Mouse (Mus musculus): ENCODE results near the gene Sh2d7. TPM values are rescaled to one million over a fixed set of nuclear protein-coding genes. Genes with fewer than 3 reads are reported as not detected.

Gene Sh2d7
- polyA plus RNA-seq, 1 experiment: not detected

DNA sequence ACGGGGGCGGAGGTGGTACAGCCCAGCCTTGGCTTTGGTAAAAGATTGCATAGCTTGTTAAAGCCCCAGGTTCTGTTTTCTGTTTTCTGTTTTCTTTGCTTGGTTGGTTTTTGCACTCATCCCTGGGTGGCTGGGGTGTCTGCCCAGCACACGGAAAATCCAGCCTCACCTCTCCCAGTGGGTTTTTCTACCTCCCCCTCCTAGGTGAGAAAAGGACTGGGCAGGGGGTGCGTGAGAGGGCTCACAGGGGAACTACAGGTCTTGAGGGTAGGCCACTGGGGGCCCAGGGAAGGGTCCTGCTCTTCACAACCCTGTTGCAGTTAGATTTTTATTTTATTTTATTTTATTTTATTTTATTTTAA, 6.2 kb downstream of the Sh2d7 start:
- H3K4me1 ChIP-seq (ENCODE audit: control insufficient read depth, insufficient read depth, low read length): no peaks in the 10 kb centered on the region
- H3K9me3 ChIP-seq (replicated peaks; ENCODE audit: control insufficient read depth, insufficient read depth, low read length, poor library complexity, severe bottlenecking): no peaks in the 10 kb centered on the region
- H3K27me3 ChIP-seq (ENCODE audit: control insufficient read depth, insufficient read depth, low read length, poor library complexity, severe bottlenecking): no peaks in the 10 kb centered on the region
- no peaks in the 10 kb centered on the region for H3K36me3 ChIP-seq (ENCODE audit: control insufficient read depth, insufficient read depth, low read length, poor library complexity, severe bottlenecking)
- no peak for TF ChIP-seq EP300 (IDR thresholded peaks at IDR 0.05; ENCODE audit: insufficient read depth, low read depth, low read length)
- no peak for TF ChIP-seq CTCF (IDR thresholded peaks at IDR 0.05; ENCODE audit: low read depth, low read length)
- TF ChIP-seq POLR2A (IDR thresholded peaks at IDR 0.05; ENCODE audit: insufficient read depth, low read length): no peak
- no peak overlapping the region for H3K27ac ChIP-seq (ENCODE audit: insufficient read depth, low read length)
- no peak overlapping the region for H3K9ac ChIP-seq (ENCODE audit: low read depth, poor library complexity, severe bottlenecking)
- H3K4me3 ChIP-seq (ENCODE audit: low read depth, low read length): no peak overlapping the region

DNA sequence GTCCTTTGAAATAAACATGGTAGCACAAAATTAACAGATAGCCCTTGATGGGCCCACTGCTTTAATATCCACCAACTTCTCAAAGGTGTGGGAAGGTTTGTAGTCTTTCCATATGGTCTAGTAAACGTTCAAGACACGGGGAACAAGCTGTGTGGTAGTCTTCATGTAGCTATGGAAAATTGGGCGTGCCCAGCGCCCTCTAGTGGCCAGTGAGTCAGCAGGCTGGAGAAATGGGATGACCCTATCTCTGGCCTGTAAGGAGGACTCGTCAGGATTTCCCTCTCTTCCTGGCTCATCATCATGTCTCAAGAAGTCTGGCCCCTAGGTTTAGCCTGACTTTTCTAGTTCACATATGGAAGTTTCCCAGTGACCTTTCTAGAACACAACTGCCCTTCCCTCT, 8.8 kb downstream of the Sh2d7 start:
- TF ChIP-seq CTCF (IDR thresholded peaks at IDR 0.05; ENCODE audit: low read depth, low read length): peak; percentile 86
- TF ChIP-seq POLR2A (IDR thresholded peaks at IDR 0.05; ENCODE audit: insufficient read depth, low read length): no peak
- no peaks in the 10 kb centered on the region for H3K4me1 ChIP-seq (ENCODE audit: control insufficient read depth, insufficient read depth, low read length)
- H3K27me3 ChIP-seq (ENCODE audit: control insufficient read depth, insufficient read depth, low read length, poor library complexity, severe bottlenecking): no peaks in the 10 kb centered on the region
- no peak overlapping the region for H3K9ac ChIP-seq (ENCODE audit: low read depth, poor library complexity, severe bottlenecking)
- H3K9me3 ChIP-seq (replicated peaks; ENCODE audit: control insufficient read depth, insufficient read depth, low read length, poor library complexity, severe bottlenecking): no peaks in the 10 kb centered on the region
- no peak overlapping the region for H3K4me3 ChIP-seq (ENCODE audit: low read depth, low read length)
- no peak overlapping the region for H3K27ac ChIP-seq (ENCODE audit: insufficient read depth, low read length)
- H3K36me3 ChIP-seq (ENCODE audit: control insufficient read depth, insufficient read depth, low read length, poor library complexity, severe bottlenecking): no peaks in the 10 kb centered on the region

DNA sequence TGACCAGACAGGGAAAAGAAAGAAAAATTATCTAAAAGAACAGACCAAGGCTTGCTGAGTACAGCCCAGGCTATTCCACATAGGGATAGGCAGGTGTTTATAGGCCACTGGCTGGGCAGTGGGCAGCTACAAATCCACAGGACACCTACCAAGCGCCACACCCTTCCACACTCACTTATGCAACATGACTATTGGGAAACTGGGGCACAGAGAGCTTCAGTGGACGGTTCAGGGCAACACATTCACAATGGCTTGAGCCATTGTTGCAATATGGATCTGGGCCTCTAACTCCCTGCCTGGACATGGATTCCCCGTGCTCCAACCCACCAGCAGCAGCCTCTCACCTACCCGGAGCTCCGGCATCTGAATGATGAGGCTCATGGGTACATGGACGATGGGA, 10.6 kb downstream of the Sh2d7 start:
- H3K9me3 ChIP-seq (replicated peaks; ENCODE audit: control insufficient read depth, insufficient read depth, low read length, poor library complexity, severe bottlenecking): no peaks in the 10 kb centered on the region
- no peak overlapping the region for H3K9ac ChIP-seq (ENCODE audit: low read depth, poor library complexity, severe bottlenecking)
- no peaks in the 10 kb centered on the region for H3K4me1 ChIP-seq (ENCODE audit: control insufficient read depth, insufficient read depth, low read length)
- no peaks in the 10 kb centered on the region for H3K27me3 ChIP-seq (ENCODE audit: control insufficient read depth, insufficient read depth, low read length, poor library complexity, severe bottlenecking)
- H3K27ac ChIP-seq (ENCODE audit: insufficient read depth, low read length): no peak overlapping the region
- H3K36me3 ChIP-seq (ENCODE audit: control insufficient read depth, insufficient read depth, low read length, poor library complexity, severe bottlenecking): no peaks in the 10 kb centered on the region
- no peak overlapping the region for H3K4me3 ChIP-seq (ENCODE audit: low read depth, low read length)
- TF ChIP-seq CTCF (IDR thresholded peaks at IDR 0.05; ENCODE audit: low read depth, low read length) (no peak), EP300 (IDR thresholded peaks at IDR 0.05; ENCODE audit: insufficient read depth, low read depth, low read length) (no peak), POLR2A (IDR thresholded peaks at IDR 0.05; ENCODE audit: insufficient read depth, low read length) (no peak)

DNA sequence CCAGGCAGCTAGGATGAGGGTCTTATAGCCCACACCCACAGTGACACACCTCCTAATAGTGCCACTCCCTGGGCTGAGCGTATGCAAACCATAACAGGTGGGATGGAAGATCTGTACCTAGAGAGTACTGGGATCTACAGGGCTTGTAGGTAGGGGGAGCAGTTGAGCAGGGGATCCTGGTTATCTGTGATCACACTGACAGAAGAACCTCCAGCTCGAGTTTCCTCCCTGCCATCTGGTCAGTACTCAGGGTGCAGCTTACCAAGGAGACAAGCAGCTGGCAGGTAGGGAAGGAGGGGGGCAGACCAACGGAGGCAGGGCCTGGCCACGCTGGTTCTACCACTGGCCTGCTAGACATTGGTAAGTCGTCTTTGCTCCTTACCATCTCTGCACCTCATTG, 13.6 kb downstream of the Sh2d7 start:
- Histone ChIP-seq H3K36me3 (ENCODE audit: control insufficient read depth, insufficient read depth, low read length, poor library complexity, severe bottlenecking) (no peaks in the 10 kb centered on the region), H3K9ac (ENCODE audit: low read depth, poor library complexity, severe bottlenecking) (no peak overlapping the region), H3K9me3 (replicated peaks; ENCODE audit: control insufficient read depth, insufficient read depth, low read length, poor library complexity, severe bottlenecking) (no peaks in the 10 kb centered on the region), H3K4me3 (ENCODE audit: low read depth, low read length) (no peak overlapping the region), H3K4me1 (ENCODE audit: control insufficient read depth, insufficient read depth, low read length) (no peaks in the 10 kb centered on the region), H3K27me3 (ENCODE audit: control insufficient read depth, insufficient read depth, low read length, poor library complexity, severe bottlenecking) (no peaks in the 10 kb centered on the region), H3K27ac (ENCODE audit: insufficient read depth, low read length) (no peak overlapping the region)
- peak; percentile 29 for TF ChIP-seq CTCF (IDR thresholded peaks at IDR 0.05; ENCODE audit: low read depth, low read length)
- TF ChIP-seq EP300 (IDR thresholded peaks at IDR 0.05; ENCODE audit: insufficient read depth, low read depth, low read length): no peak
- TF ChIP-seq POLR2A (IDR thresholded peaks at IDR 0.05; ENCODE audit: insufficient read depth, low read length): no peak

DNA sequence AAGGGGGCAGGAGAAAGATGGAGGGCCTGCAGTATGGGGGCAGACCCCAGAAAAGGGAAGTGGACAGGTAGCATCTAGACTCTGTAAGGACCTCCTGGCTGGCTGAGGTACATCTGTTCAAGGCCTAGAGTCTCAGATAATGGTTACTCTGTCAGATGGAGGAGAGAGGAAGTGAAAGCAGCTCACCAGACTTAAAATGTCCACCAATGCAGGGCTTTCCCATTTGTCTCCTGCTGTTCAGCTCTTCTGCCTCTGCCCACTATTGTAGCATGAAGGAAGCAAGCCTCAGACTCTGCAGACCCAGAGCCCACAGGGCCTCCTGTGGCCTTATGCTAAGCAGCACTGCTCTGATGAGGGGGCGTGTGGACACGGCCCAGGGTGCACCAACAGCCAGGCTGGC, 16.3 kb downstream of the Sh2d7 start:
- H3K4me3 ChIP-seq (ENCODE audit: low read depth, low read length): no peak overlapping the region
- no peaks in the 10 kb centered on the region for H3K27me3 ChIP-seq (ENCODE audit: control insufficient read depth, insufficient read depth, low read length, poor library complexity, severe bottlenecking)
- no peaks in the 10 kb centered on the region for H3K4me1 ChIP-seq (ENCODE audit: control insufficient read depth, insufficient read depth, low read length)
- H3K9ac ChIP-seq (ENCODE audit: low read depth, poor library complexity, severe bottlenecking): no peak overlapping the region
- H3K9me3 ChIP-seq (replicated peaks; ENCODE audit: control insufficient read depth, insufficient read depth, low read length, poor library complexity, severe bottlenecking): no peaks in the 10 kb centered on the region
- TF ChIP-seq CTCF (IDR thresholded peaks at IDR 0.05; ENCODE audit: low read depth, low read length) (no peak), POLR2A (IDR thresholded peaks at IDR 0.05; ENCODE audit: insufficient read depth, low read length) (no peak), EP300 (IDR thresholded peaks at IDR 0.05; ENCODE audit: insufficient read depth, low read depth, low read length) (no peak)
- H3K27ac ChIP-seq (ENCODE audit: insufficient read depth, low read length): no peak overlapping the region
- H3K36me3 ChIP-seq (ENCODE audit: control insufficient read depth, insufficient read depth, low read length, poor library complexity, severe bottlenecking): no peaks in the 10 kb centered on the region

DNA sequence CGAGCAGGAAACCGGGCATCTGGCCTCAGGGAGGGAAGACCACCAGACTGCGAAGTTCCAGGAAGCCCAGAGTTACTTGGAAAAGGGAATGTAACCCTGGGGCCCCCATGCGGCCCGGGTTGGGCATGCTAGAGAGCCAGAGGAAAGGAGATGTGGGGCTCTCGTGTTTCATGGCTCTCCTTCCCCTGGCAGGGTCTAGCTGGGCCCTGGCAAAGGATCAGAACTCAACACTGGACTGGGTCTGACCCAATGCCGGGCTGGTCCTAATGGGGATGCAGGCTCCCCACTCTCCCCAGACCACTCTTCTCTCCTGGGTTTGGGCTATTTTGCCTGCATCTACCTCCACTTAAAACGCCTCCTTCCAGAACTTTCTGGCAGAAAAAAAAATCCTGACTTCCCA, 19.9 kb downstream of the Sh2d7 start:
- Histone ChIP-seq H3K36me3 (ENCODE audit: control insufficient read depth, insufficient read depth, low read length, poor library complexity, severe bottlenecking) (no peaks in the 10 kb centered on the region), H3K4me1 (ENCODE audit: control insufficient read depth, insufficient read depth, low read length) (no peaks in the 10 kb centered on the region), H3K27ac (ENCODE audit: insufficient read depth, low read length) (no peak overlapping the region), H3K9me3 (replicated peaks; ENCODE audit: control insufficient read depth, insufficient read depth, low read length, poor library complexity, severe bottlenecking) (no peaks in the 10 kb centered on the region), H3K4me3 (ENCODE audit: low read depth, low read length) (no peak overlapping the region), H3K9ac (ENCODE audit: low read depth, poor library complexity, severe bottlenecking) (no peak overlapping the region), H3K27me3 (ENCODE audit: control insufficient read depth, insufficient read depth, low read length, poor library complexity, severe bottlenecking) (no peaks in the 10 kb centered on the region)
- TF ChIP-seq POLR2A (IDR thresholded peaks at IDR 0.05; ENCODE audit: insufficient read depth, low read length) (no peak), EP300 (IDR thresholded peaks at IDR 0.05; ENCODE audit: insufficient read depth, low read depth, low read length) (no peak), CTCF (IDR thresholded peaks at IDR 0.05; ENCODE audit: low read depth, low read length) (no peak)
